In the genomic region with DNA sequence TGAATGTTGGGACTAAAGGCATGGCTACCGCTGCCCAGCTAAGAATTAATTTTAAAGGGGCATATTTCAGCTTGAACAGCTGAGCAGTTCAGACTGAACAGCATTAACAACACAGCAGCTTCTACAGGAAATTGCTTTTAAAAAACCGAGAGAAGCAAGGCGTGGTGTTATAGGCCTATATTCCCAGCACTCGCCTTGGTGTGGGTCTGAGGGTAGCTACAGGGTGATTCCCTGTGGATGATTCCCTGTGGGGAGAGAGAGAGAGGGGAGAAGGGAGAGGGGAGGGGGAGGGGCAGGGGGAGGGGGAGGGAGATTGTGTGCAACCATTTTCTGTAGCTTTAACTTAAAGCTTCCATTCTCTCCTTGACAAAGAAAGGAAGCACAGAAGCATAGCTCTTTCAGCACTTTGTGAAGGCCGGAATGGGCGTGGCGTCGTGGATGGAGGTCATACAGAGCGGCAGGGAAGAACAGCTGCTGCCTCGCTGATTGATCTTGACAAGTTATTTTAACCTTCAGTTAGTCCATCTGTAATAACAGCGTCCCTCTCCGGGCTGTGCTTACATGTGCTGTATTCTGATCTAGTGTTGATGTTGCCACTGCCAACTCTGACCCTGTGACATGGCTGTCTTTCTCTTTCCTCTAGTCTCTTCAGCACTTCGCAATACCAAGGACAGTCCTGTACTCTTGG, we compare ENCODE assay signal across 9 mouse cellular contexts. TPM values are rescaled to one million over a fixed set of nuclear protein-coding genes. Genes with fewer than 3 reads are reported as not detected.
A peak's percentile ranks its signal among the peaks of the same experiment; 100 is the strongest.
DNase-seq lines count a peak whose midpoint lies in the region; ATAC-seq lines count a peak whose summit lies in the region.
"Had no signal": no experiment of that assay in that cellular context is flagged by ENCODE, and none has a peak within 500 bp of the region (broad histone marks: within the 10 kb centered on the region; RNA-seq: fewer than 3 reads in every experiment).

No protein-coding gene starts in this region.

- DNase-seq in thymus, postnatal 4 days = peak; percentile 10
- no peak for DNase-seq in thymus, postnatal 25 days
- DNase-seq in embryo, embryonic 11 days = peak; percentile 80
- DNase-seq in mesoderm, embryonic 11.5 days (ENCODE audit: low read depth, low spot score) = peak; percentile 76
- DNase-seq in frontal cortex, postnatal 25 days (ENCODE audit: low spot score in 2 of 2) = no peak
- DNase-seq in cerebellum, adult 8-10 months = no peak

- no peak for ATAC-seq in heart, embryonic 12.5 days (ENCODE audit: insufficient number of reproducible peaks, low FRiP score)

- H3K9me3 ChIP-seq in heart, embryonic 12.5 days (replicated peaks) = no peaks in the 10 kb centered on the region
- H3K9me3 ChIP-seq: liver, embryonic 15.5 days had no signal

- H3K27ac ChIP-seq in heart, embryonic 12.5 days (ENCODE audit: poor library complexity, severe bottlenecking) = no peak overlapping the region
- H3K27ac ChIP-seq: liver, embryonic 15.5 days had no signal

- H3K27me3 ChIP-seq in heart, embryonic 12.5 days (replicated peaks) = no peaks in the 10 kb centered on the region
- H3K27me3 ChIP-seq: liver, embryonic 15.5 days had no signal

- H3K4me2 ChIP-seq in heart, embryonic 12.5 days = no peak overlapping the region
- H3K4me2 ChIP-seq: heart, embryonic 11.5 days; liver, embryonic 15.5 days had no signal

- peaks cover 4% of the 10 kb centered on the region; the same call in 1 of the 2 replicates for H3K4me1 ChIP-seq in heart, embryonic 12.5 days (replicated peaks)
- H3K4me1 ChIP-seq: liver, embryonic 15.5 days had no signal

- WGBS in heart, embryonic 12.5 days = 68% methylated on average over 13 of the region's 13 CpGs

- no peak overlapping the region for H3K9ac ChIP-seq in heart, embryonic 12.5 days
- H3K9ac ChIP-seq: liver, embryonic 15.5 days had no signal

- H3K4me3 ChIP-seq in heart, embryonic 12.5 days = no peak overlapping the region
- H3K4me3 ChIP-seq: liver, embryonic 15.5 days had no signal

- no peaks in the 10 kb centered on the region for H3K36me3 ChIP-seq in heart, embryonic 12.5 days
- H3K36me3 ChIP-seq: liver, embryonic 15.5 days had no signal

RNA-seq across cellular contexts. Expression of gene Hrg, which starts 4.7 kb away (rescaled TPM):
- not detected in 2 replicates for polyA plus RNA-seq in heart, embryonic 12.5 days (2016; fragmentation: Nextera tagmentation; extraction: Ambion mirVana)
- polyA plus RNA-seq: heart, embryonic 11.5 days had no signal

RNA-seq across cellular contexts. Expression of gene Fetub, which starts 37.4 kb away (rescaled TPM):
- not detected in 2 replicates for polyA plus RNA-seq in heart, embryonic 12.5 days (2016; fragmentation: Nextera tagmentation; extraction: Ambion mirVana)

Comparison
In these comparisons a context has a peak if more than half of its experiments do, and no peak if none do; other contexts are left out.
1. DNase-seq: peak in thymus, postnatal 4 days (single experiment), embryo, embryonic 11 days (single experiment) and mesoderm, embryonic 11.5 days (single experiment); none in thymus, postnatal 25 days (single experiment), frontal cortex, postnatal 25 days (0 of 2) and cerebellum, adult 8-10 months (single experiment).